Mouse (Mus musculus) G1E-ER4 (cell line): ENCODE results near the gene Plcb4. TPM values are rescaled to one million over a fixed set of nuclear protein-coding genes. Genes with fewer than 3 reads are reported as not detected.

Experiments
- GATA1 ChIP-seq: IDR thresholded peaks from one replicate; pipeline ENCODE4 v1.8.0; 2012; ENCODE audit warnings: low read length, inconsistent platforms
- polyA plus RNA-seq: library from polyadenylated mRNA; stranded (reverse); fragments of >175 nt; gene quantifications from 2 replicates; pipeline ENCODE4 v1.2.3, GENCODE M21; 2012

Plcb4 gene
- polyA plus RNA-seq, 1 experiment: not detected

DNA sequence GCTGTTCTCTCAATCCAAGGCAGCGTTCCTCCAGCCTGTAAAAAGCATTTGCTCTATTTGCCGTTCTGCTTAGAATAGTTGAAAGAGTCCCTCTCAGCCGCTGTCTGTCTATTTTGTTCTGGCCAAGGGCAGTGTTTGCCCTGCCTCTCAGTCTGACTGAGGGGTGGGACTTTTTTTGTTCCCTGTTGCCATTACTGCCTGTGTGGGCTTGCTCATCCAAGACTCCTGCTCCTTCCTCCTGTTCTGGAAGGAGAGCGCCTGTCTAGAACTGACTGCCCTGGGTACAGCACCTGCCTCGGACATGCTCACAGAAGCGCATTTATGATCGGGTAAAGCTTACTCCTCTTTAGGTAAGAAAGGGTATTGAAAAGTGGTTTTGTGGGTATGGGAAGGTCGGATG lies 105.9 kb downstream of the Plcb4 start:
- TF ChIP-seq GATA1: no peak

DNA sequence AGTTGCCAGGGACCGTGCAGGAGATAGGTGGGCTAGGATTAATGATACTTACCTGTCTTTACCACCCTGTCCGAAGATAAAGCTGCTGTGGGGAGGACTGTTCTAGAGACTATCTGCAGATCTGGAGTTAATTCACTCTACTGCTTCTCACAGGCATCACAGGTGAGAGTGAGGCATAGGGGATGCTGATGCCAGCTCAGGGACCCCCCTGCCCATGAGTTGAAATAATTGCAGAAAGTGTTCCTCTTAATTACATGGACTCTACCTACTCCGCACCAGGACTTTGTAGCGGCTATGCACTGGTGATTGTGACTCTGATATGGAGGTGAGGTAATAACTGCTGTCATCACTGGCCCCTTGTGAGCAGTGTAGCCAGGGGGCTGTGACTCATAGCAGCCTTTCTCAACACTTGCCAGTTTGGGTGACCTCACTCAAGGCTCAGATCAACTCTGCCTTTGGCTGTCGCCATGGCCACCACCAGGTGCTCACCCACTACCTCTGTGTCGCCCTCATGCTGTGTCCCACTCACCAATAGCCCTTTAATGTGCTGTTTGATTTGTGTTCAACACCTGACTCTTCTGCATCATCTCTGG lies 107.8 kb downstream of the Plcb4 start:
- no peak for TF ChIP-seq GATA1

DNA sequence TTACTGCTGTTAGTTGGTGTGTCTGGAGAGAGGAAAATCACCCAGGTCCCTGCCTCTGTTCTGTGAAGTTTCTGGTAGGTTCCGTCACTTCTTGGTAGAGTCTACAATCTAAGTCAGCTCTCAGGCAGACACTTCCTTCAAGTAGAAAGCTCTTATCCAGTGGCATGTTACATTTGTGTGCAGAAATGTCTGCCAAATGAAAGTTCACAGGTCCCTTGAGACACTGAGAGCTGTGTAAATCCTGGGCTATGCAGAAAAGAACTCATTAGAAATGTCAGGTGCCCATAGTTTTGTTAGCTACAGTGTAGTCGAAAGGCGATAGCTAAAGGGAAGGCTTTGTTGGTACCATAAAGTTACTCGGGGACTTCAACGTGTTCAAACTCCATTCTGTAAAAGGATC lies 108.7 kb downstream of the Plcb4 start:
- TF ChIP-seq GATA1: no peak

DNA sequence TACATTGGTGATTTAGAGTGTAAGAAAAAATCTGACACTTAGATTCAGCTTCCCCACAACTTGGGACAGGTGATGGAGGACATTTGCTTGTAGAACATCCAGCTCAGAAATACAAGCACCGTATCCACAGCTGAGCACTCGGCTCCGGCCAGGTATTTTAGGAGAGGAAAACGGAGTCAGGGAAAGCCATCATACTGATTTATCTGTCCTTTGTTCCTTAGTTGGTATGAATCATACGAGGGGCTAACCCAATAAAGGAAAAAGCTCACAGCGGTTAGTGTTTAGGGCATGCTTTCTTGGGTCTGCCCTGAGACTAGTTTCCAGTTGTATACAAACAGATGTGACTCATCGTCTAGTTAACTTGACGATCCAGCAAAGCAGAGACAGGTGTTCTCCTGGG lies 110.9 kb downstream of the Plcb4 start:
- no peak for TF ChIP-seq GATA1

DNA sequence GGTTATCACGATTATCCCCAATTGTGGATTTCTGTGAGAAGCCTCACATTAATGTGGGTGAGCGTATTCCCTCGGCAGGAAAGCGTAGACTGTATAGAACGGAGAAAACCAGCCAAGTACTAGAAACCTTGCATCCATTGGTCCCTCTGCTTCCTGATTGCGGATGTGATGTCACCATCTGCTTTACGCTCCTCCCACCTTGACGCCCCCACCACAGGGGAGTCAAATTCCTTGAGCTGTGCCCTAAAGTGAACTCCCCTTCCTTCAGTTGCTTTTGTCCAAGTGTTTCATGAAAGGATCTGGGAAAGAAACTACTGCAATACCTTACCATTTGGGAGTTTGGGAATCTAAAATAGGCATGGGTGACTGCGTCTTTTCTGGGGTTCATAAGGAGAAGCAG lies 111.4 kb downstream of the Plcb4 start:
- TF ChIP-seq GATA1: no peak

DNA sequence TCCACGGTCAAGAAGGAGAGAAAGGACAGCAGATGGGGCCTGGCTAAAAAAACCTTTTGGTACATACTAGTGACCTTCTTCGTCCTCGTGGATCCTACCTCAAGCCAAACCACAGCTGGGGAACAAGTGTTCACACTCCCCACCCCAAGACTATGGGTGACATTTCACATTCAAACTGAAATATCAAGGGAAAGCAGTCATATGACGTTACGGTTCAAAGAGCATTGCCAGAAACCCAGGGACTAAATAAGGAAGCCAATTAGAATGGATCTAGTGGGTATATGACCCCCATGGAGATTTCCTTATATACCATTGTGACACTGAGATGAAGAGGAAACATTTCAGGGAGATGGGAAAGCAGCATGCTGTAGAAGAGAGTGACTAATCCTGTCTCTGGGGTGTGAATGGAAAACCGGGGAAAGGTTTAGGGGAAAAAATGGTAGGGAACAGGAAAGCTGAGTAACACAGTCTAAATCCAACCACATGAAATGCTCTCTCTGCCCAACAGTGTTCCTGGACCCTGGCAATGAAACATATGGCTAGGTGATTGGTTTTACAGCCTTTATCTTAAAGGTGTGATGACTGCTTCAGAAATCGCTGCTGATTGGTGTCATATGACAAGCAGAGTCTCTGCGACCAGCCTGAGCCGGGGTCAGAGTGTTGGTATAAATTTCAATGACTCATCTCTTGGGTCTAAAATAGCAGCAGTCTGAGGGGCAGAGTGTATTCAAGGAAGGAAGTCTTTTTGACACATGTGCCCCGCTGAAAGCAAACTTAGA lies 114.6 kb downstream of the Plcb4 start:
- no peak for TF ChIP-seq GATA1

DNA sequence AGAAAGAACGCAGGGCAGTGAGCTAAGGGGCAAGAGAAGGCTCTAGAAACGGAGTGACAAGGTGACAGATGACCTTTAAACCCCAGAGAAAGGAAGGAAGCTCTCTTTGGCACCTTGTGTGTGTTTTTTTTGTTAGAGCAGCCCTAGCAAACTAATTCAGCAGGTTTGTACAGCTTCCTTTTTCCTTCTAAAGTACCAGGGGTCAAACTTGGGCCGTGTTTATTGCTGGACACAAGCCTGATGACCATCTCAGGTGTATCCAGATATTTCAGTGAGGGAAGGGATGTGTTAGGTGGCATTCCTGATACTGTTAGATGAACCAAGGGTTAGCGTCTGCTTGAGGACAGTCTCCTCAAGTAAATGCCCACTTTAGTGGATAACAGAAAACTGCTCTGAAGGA lies 116.2 kb downstream of the Plcb4 start:
- TF ChIP-seq GATA1: no peak

DNA sequence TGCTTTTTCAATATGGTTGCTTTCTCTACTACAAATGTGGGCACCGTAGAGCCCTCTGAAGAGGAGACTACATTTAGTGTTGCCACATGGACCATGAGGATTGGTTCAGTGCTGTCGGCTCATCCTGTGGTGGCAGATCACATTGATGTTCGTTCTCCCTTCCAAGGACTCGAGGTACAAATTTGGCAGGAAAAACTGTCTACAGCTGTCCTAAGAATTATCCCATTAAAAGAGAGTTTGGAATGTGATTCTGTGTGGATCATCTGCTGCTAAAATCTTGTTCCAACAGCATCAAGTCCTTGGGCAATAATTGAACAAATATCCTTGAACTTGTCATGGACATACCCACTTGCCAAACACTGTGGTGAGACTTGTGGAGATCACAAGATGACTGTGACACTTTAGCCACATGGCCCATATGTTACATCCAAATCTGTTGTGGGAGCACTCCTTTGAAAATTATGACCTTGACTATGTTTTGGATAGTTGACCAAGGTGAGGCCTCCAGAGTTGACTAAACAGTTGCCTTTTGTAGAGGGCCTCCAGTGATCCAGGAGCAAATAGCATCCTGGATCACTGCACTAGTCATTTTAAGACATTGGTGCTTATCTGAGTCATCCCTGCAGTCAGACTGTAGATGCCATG lies 117.4 kb downstream of the Plcb4 start:
- TF ChIP-seq GATA1: no peak

DNA sequence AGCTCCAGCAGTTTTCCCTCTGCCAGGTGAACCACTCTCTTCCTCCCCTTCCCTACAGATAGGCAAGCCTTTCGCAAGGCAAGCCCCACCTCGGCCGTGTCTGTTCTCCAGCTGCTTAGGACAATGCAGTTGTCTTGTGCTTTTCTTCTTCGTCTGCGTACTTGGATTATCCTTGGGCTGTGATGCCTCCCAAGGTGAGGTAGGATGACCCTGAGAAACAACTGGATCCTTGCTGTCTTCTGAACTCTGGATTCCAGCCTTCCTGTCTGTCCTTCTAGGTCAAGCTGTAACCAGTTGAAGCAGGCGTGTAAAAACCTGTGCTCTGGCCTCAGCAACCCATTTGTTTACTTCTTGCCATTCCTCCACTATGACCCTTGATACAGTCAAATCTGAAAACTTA lies 122.6 kb downstream of the Plcb4 start:
- TF ChIP-seq GATA1: no peak

DNA sequence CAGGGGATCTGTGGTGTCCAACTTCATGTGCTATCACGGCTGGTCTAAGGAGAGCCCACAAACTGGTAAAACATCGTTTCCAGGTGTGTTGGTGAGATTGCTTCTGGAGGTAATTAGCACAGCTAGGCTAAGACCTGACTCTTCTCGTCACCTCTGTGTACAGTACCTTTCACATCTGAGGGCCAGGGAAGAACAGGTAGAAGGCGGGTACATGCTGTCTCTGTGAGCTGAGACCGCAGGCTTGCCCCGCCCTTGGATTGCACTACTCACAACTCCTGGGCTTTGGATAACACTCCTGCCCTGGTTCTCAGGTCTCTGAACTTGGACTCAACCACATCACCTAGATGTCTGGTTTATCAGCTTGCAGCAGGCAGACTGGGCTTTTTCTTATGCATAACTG lies 128.6 kb downstream of the Plcb4 start:
- TF ChIP-seq GATA1: no peak

DNA sequence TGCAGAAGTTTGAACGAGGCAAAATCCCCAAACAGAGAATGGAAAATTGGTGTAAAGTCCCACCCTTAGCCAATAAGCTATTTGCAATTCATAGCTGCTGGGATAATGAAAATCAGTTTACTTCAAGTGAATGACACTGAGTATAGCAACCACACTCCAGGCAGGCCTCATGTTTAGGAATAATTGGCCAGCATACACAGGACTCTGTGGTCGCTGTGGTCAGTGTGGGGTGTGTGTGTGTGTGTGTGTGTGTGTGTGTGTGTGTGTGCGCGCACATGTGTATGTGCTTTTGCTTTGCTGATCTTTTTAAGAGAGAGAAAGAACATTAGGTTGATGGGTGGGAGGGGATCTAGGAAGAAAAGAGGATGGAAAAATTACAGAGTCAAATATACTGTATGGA lies 134.1 kb downstream of the Plcb4 start:
- TF ChIP-seq GATA1: no peak

DNA sequence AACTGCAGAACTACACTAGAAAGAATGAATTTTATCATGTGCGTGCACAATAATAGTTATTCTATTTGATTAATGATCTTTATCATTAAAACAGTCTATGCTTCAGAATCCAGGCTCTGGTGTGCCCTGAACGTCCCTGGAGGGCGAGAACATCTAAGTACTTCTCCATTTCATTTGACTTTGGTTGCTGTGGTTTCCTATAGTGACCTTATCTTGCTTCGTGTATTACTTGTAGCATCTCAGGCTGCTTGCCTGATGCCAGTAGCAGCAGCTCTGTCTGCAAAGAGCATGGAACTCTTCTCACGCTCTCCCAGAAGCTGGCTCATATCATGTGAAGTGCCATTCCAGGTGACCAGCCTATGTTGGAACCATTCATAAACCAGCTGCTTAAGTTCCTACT lies 137.9 kb downstream of the Plcb4 start:
- no peak for TF ChIP-seq GATA1

DNA sequence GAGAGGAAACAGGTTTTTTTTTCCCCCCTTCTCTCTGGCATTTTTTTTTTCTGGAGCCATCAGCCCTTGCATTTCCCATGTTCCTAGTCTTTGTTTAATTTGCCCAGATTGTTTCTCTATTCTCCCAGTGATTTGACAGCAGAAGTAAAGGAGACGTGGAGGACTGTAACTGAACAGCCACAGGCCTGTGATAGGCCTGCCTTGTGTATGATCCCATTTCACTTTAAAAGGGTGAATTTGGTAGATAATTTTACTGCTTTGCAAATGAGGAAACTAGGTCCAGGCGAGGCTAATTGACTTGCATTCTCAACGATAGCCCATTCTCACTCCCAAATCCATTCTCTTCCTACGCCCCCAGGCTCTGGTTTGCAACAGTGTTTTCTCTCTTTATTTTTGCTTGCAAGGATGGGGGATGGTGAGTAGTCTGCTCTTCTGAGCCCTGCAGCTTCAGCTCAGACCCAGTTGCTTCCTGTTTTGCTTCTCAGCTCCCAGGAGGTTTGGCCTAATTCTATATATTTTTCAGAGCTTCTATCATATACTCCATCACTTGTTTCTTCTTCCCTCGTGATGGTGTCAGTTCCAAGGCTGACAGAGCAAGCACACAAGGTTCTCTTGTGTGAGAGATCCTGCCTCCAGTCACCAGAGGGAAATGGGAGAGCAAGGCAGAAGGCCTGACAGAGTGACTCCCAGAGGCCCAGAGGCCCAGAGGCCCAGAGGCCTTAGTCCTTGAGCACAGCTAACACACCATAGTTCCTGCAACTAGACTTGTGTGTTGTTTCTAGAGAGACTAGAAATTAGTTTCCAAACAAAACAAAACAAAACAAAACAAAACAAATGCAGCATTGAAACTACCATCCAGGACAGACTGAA lies 139.1 kb downstream of the Plcb4 start:
- TF ChIP-seq GATA1: no peak

DNA sequence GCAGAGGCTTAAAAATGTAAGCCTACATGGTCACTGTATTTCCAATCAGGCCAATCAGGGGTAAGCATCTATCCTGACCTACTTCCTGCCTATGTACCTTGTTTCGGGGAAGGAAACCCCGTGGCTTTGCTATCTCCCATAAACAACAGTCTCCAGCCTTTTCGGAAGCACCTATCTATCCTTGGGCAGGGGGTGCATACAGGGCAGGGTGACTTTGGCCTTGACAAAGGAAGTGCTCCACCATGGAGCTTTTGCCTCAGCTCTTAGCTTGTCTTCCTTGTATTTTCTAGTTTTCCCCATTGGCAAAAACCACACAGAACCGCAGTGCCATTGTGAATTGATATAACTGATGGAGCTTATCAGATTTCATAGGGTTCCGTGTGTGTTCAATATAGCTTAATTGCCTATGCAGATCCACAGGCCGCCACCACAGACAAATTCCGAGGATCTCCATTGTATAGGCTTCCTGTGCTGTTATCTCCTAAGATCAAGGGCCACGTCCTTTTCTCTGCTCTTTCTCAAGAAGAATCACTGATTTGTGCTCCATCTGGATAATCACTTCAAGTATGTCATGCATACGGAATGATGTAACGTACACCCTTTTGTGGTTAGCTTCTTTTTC lies 140.4 kb downstream of the Plcb4 start:
- no peak for TF ChIP-seq GATA1

DNA sequence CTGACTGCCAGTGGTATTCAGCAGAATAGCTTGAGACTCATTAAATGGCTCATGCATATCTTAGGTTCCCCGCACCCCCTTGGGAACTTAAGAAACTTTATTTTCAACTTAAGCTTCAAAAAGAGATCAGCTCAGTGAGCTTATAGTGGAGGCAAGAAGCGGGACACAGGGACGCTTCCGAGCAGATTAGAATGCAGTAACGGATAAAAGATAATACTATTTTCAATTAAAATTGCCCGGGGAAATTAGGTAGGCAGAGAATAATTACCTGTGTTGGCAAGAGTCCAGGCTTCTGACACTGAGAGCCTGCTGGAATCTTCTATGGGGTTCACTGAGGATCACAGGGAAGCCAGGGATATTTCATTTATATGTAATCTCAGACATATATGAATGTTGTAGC lies 141.6 kb downstream of the Plcb4 start:
- TF ChIP-seq GATA1: no peak
